Mouse (Mus musculus) lung, adult 10 weeks (tissue): Measurements from ENCODE around the gene Tcfl5. TPM values are rescaled to one million over a fixed set of nuclear protein-coding genes. Genes with fewer than 3 reads are reported as not detected.

Experiments
- polyA plus RNA-seq: library from polyadenylated mRNA; stranded (reverse); fragments of 350-450 nt; fragmentation: Illumina TruSeq; extraction: RNeasy Lipid Tissue Mini Kit (QIAGEN cat#74804); gene quantifications from one replicate; pipeline ENCODE4 v1.2.3, GENCODE M21; 2014; ENCODE audit warnings: low read depth, low replicate concordance; ENCODE audit not compliant: insufficient read depth

The Tcfl5 gene
- polyA plus RNA-seq = not detected

GRCm38 (mm10) chr2:180642555-180643260, at the start of gene Tcfl5:
Gene Tcfl5 (minus strand): TSS chr2:180642708.

GRCm38 (mm10) chr2:180597490-180597889, 45.0 kb downstream of the Tcfl5 start, which contains the start of gene Col9a3:
Gene Col9a3 (plus strand): TSS chr2:180597790.

GRCm38 (mm10) chr2:180589123-180589831, 53.2 kb downstream of the Tcfl5 start, which contains the start of gene Ogfr:
Gene Ogfr (plus strand): TSS chr2:180589245.

GRCm38 (mm10) chr2:180581002-180581401, 61.5 kb downstream of the Tcfl5 start, which contains the start of gene Mrgbp:
Gene Mrgbp (plus strand): TSS chr2:180581304.

Other genes with a start within 250 kb of the Tcfl5 start
- 0.85 TPM for gene Slco4a1, start 186.5 kb downstream of the Tcfl5 start, polyA plus RNA-seq
- gene Ntsr1, start 142.7 kb downstream of the Tcfl5 start, polyA plus RNA-seq = not detected
- 13.8 TPM for gene Mrgbp, start 61.4 kb downstream of the Tcfl5 start, polyA plus RNA-seq
- gene Ogfr, start 53.5 kb downstream of the Tcfl5 start, polyA plus RNA-seq = 37.8 TPM
- gene Col9a3, start 44.9 kb downstream of the Tcfl5 start, polyA plus RNA-seq = 1.1 TPM
- gene Dido1, start 67.3 kb upstream of the Tcfl5 start, polyA plus RNA-seq = 6.5 TPM
- gene Gid8, start 67.4 kb upstream of the Tcfl5 start, polyA plus RNA-seq = 32.2 TPM
- gene Slc17a9, start 82.6 kb upstream of the Tcfl5 start, polyA plus RNA-seq = 2.8 TPM
- not detected for gene Bhlhe23, start 134.2 kb upstream of the Tcfl5 start, polyA plus RNA-seq